Mouse (Mus musculus) spleen, postnatal 4 days (tissue): Measurements from ENCODE around the gene Xpr1.
A peak's percentile ranks its signal among the peaks of the same experiment; 100 is the strongest.

Experiments
- DNase-seq, 2 experiments: peaks; one replicate each; pipeline ENCODE4 v3.0.0; 2022; ENCODE audit warnings: low spot score in 2 of 2

Gene Xpr1

GRCm38 (mm10) chr1:155407697-155408576 lies 9.3 kb downstream of the Xpr1 start:
- DNase-seq: no peak

- DNase-seq: no peak
These were observed 17.2 kb downstream of the Xpr1 start for GRCm38 (mm10) chr1:155400056-155400455.

GRCm38 (mm10) chr1:155394829-155395228 lies 22.4 kb downstream of the Xpr1 start:
- no peak for DNase-seq

GRCm38 (mm10) chr1:155394021-155394420 lies 23.2 kb downstream of the Xpr1 start:
- no peak for DNase-seq

GRCm38 (mm10) chr1:155392825-155393224 lies 24.4 kb downstream of the Xpr1 start:
- DNase-seq: no peak

- no peak for DNase-seq
These were observed 25.7 kb downstream of the Xpr1 start for GRCm38 (mm10) chr1:155391537-155391936.

GRCm38 (mm10) chr1:155388418-155388817 lies 28.8 kb downstream of the Xpr1 start:
- DNase-seq: no peak

GRCm38 (mm10) chr1:155386551-155386950 lies 30.7 kb downstream of the Xpr1 start:
- DNase-seq: no peak

GRCm38 (mm10) chr1:155383319-155384302 lies 33.6 kb downstream of the Xpr1 start:
- DNase-seq: no peak

GRCm38 (mm10) chr1:155381931-155382330 lies 35.3 kb downstream of the Xpr1 start:
- DNase-seq: no peak

GRCm38 (mm10) chr1:155379289-155379688 lies 37.9 kb downstream of the Xpr1 start:
- no peak for DNase-seq

GRCm38 (mm10) chr1:155372821-155373220 lies 44.4 kb downstream of the Xpr1 start:
- no peak for DNase-seq

- DNase-seq: no peak
These were observed 47.0 kb downstream of the Xpr1 start for GRCm38 (mm10) chr1:155370075-155370658.

- no peak for DNase-seq
These were observed 50.8 kb downstream of the Xpr1 start for GRCm38 (mm10) chr1:155366366-155366765.

- no peak for DNase-seq
These were observed 55.6 kb downstream of the Xpr1 start for GRCm38 (mm10) chr1:155361502-155362126.

GRCm38 (mm10) chr1:155353096-155353495 lies 64.1 kb downstream of the Xpr1 start:
- peak; percentile 32 to 62 for DNase-seq

GRCm38 (mm10) chr1:155351527-155351926 lies 65.7 kb downstream of the Xpr1 start:
- DNase-seq: peak; percentile 63 to 64

- DNase-seq: no peak
These were observed 68.7 kb downstream of the Xpr1 start for GRCm38 (mm10) chr1:155348491-155348890.

GRCm38 (mm10) chr1:155347339-155347738 lies 69.9 kb downstream of the Xpr1 start:
- no peak for DNase-seq

GRCm38 (mm10) chr1:155344019-155344418 lies 73.2 kb downstream of the Xpr1 start:
- no peak for DNase-seq

- no peak for DNase-seq
These were observed 77.6 kb downstream of the Xpr1 start for GRCm38 (mm10) chr1:155339622-155340021.
